ENCODE assay signal across 13 mouse cellular contexts in the genomic region with DNA sequence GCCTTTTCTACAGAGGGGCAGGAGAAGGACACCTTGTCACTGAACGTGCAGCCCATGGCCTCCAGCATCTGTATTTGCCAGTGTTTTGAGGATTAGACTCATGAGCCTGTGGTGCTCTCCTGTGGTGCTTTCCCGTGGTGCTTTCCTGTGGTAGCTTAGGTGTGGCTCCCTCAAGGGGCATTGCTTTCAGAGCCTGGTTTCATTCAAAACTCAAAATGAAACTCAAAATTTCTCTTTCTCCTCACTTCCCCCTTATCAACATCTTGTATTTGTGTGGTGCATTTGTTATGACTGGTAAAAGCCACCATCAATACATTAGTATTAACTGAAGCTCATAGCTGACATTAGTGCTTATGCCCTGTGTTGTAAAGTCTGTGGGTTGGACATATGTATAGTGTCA.
"Had no signal": no experiment of that assay in that cellular context is flagged by ENCODE, and none has a peak within 500 bp of the region (broad histone marks: within the 10 kb centered on the region; RNA-seq: fewer than 3 reads in every experiment).

No protein-coding gene starts in this region.

- H3K27ac ChIP-seq: limb, embryonic 12.5 days; limb, embryonic 15.5 days; liver, embryonic 14.5 days; neural tube, embryonic 12.5 days; neural tube, embryonic 15.5 days; stomach, embryonic 15.5 days had no signal

- H3K27me3 ChIP-seq: limb, embryonic 12.5 days; limb, embryonic 15.5 days; neural tube, embryonic 12.5 days; neural tube, embryonic 15.5 days; stomach, embryonic 15.5 days had no signal

- H3K36me3 ChIP-seq: limb, embryonic 15.5 days; neural tube, embryonic 12.5 days; neural tube, embryonic 15.5 days; stomach, embryonic 15.5 days had no signal

- DNase-seq: midbrain, embryonic 14.5 days; spleen, adult 18-20 months; thymus, postnatal 25 days had no signal

- H3K9ac ChIP-seq: limb, embryonic 12.5 days; limb, embryonic 15.5 days; liver, embryonic 14.5 days; liver, postnatal 0 days; lung, embryonic 14.5 days; neural tube, embryonic 12.5 days; neural tube, embryonic 15.5 days; stomach, embryonic 15.5 days had no signal

- H3K4me3 ChIP-seq: limb, embryonic 12.5 days; limb, embryonic 15.5 days; neural tube, embryonic 12.5 days; neural tube, embryonic 15.5 days; stomach, embryonic 15.5 days had no signal

- H3K4me2 ChIP-seq: limb, embryonic 12.5 days; limb, embryonic 15.5 days; liver, embryonic 11.5 days; lung, embryonic 14.5 days; midbrain, embryonic 11.5 days; neural tube, embryonic 12.5 days; neural tube, embryonic 15.5 days; stomach, embryonic 15.5 days had no signal

- H3K9me3 ChIP-seq: limb, embryonic 12.5 days; limb, embryonic 15.5 days; neural tube, embryonic 12.5 days; neural tube, embryonic 15.5 days; stomach, embryonic 15.5 days had no signal
